Mouse (Mus musculus) left cerebral cortex, postnatal 4 days (tissue): ENCODE measurements around the gene Efemp2. TPM values are rescaled to one million over a fixed set of nuclear protein-coding genes. Genes with fewer than 3 reads are reported as not detected.

Source experiments
- DNase-seq: peaks from one replicate; pipeline ENCODE4 v3.0.0-alpha.2; 2022
- intact Hi-C: fragments of 180-260 bp; cut with DNase I; formaldehyde crosslinking; loops from one replicate; pipeline ENCODE4 v1.15.1; 2025
- total RNA-seq, 2 experiments: library from RNA; stranded (reverse); gene quantifications; 2 replicates each; pipeline ENCODE4 v1.2.3; 2021

The Efemp2 gene
- total RNA-seq, 2 experiments from 2014 or later, result 23.7 to 25.4 TPM

- no peak for DNase-seq
These were observed 20.6 kb downstream of the Efemp2 start for GRCm38 (mm10) chr19:5494314-5494713.

GRCm38 (mm10) chr19:5495353-5496051 lies 21.7 kb downstream of the Efemp2 start:
- no peak for DNase-seq
- intact Hi-C loops, result no loop called here

More at GRCm38 (mm10) chr19:5494314-5494713, 20.6 kb downstream of the Efemp2 start:
- intact Hi-C loops, result no loop called here

- intact Hi-C loops, result no loop called here
- no peak for DNase-seq
These were observed 22.3 kb downstream of the Efemp2 start for GRCm38 (mm10) chr19:5496052-5496370.

- intact Hi-C loops, result no loop called here
- DNase-seq, result no peak
These were observed 26.6 kb downstream of the Efemp2 start for GRCm38 (mm10) chr19:5500330-5500875.

GRCm38 (mm10) chr19:5503687-5504086 lies 29.9 kb downstream of the Efemp2 start, which contains the start of gene 1700020D05Rik:
TSS of gene 1700020D05Rik (minus strand) at chr19:5503787.
- DNase-seq, result no peak
- intact Hi-C loops, result no loop called here

GRCm38 (mm10) chr19:5510031-5511026 lies 36.6 kb downstream of the Efemp2 start, which contains the start of gene Snx32:
TSS of gene Snx32 (minus strand) at chr19:5510538.
- peak; percentile 98 for DNase-seq
- intact Hi-C loops, result no loop called here

- intact Hi-C loops, result no loop called here
- no peak for DNase-seq
These were observed 37.4 kb downstream of the Efemp2 start for GRCm38 (mm10) chr19:5511074-5511632.

- DNase-seq, result no peak
- intact Hi-C loops, result no loop called here
These were observed 38.6 kb downstream of the Efemp2 start for GRCm38 (mm10) chr19:5512091-5513004.

- DNase-seq, result no peak
- intact Hi-C loops, result no loop called here
These were observed 39.2 kb downstream of the Efemp2 start for GRCm38 (mm10) chr19:5513005-5513349.

GRCm38 (mm10) chr19:5515840-5516777 lies 42.4 kb downstream of the Efemp2 start:
- no peak for DNase-seq
- intact Hi-C loops, result no loop called here

GRCm38 (mm10) chr19:5516906-5517505 lies 43.3 kb downstream of the Efemp2 start:
- DNase-seq, result no peak
- intact Hi-C loops, result no loop called here

GRCm38 (mm10) chr19:5518721-5519120 lies 45.0 kb downstream of the Efemp2 start:
- DNase-seq, result no peak
- intact Hi-C loops, result no loop called here

GRCm38 (mm10) chr19:5525204-5525603 lies 51.5 kb downstream of the Efemp2 start:
- no peak for DNase-seq
- intact Hi-C loops, result loop anchor here (5.0 kb wide), 1 partner anchor 42 kb away; the partner anchor contains the start of gene Ap5b1

GRCm38 (mm10) chr19:5529325-5530137 lies 55.8 kb downstream of the Efemp2 start:
- intact Hi-C loops, result loop anchor here (5.0 kb wide), 1 partner anchor 38 kb away; the partner anchor contains the start of gene Ap5b1
- peak; percentile 96 for DNase-seq

GRCm38 (mm10) chr19:5530138-5530524 lies 56.4 kb downstream of the Efemp2 start:
- intact Hi-C loops, result no loop called here
- DNase-seq, result no peak
